Mouse (Mus musculus) adipocyte (in vitro differentiated cells): ENCODE results near the gene Rab1a.

Experiments
- DNase-seq: peaks from one replicate; pipeline ENCODE4 v3.0.0-alpha.2; 2016; ENCODE audit warnings: low spot score

Gene Rab1a

GRCm38 (mm10) chr11:20247146-20247855 lies 46.1 kb downstream of the Rab1a start:
- no peak for DNase-seq

GRCm38 (mm10) chr11:20248277-20248676 lies 47.0 kb downstream of the Rab1a start:
- DNase-seq, result no peak

GRCm38 (mm10) chr11:20248840-20249239 lies 47.6 kb downstream of the Rab1a start:
- DNase-seq, result peak; percentile 18

GRCm38 (mm10) chr11:20249296-20250110 lies 48.3 kb downstream of the Rab1a start, which contains the start of gene Cep68:
TSS of gene Cep68 (minus strand) at chr11:20249429.
- peak; percentile 96 for DNase-seq

- DNase-seq, result no peak
These were observed 49.4 kb downstream of the Rab1a start for GRCm38 (mm10) chr11:20250476-20251178.

- peak; percentile 41 for DNase-seq
These were observed 51.9 kb downstream of the Rab1a start for GRCm38 (mm10) chr11:20253088-20253487.

- no peak for DNase-seq
These were observed 53.6 kb downstream of the Rab1a start for GRCm38 (mm10) chr11:20254791-20255190.

GRCm38 (mm10) chr11:20262628-20263380 lies 61.6 kb downstream of the Rab1a start:
- DNase-seq, result peak; percentile 63

GRCm38 (mm10) chr11:20269885-20270284 lies 68.7 kb downstream of the Rab1a start:
- no peak for DNase-seq

GRCm38 (mm10) chr11:20275974-20276373 lies 74.7 kb downstream of the Rab1a start:
- DNase-seq, result no peak
